Mouse (Mus musculus) midbrain, embryonic 14.5 days (tissue): Measurements from ENCODE around the gene Sox8. TPM values are rescaled to one million over a fixed set of nuclear protein-coding genes. Genes with fewer than 3 reads are reported as not detected.

Source experiments
- ATAC-seq: fragments of 200-750 bp; cut with Nextera tagmentation; 2 replicates; pipeline ENCODE4 v1.8.0; 2017; ENCODE audit warnings: moderate number of reproducible peaks, moderate library complexity; ENCODE audit not compliant: low FRiP score, low TSS enrichment
- DNase-seq: peaks from one replicate; pipeline ENCODE4 v3.0.0-alpha.2; 2015
- H3K27ac ChIP-seq: fragments of 300-500 bp; sonication (generic); replicated peaks from 2 replicates; pipeline ENCODE4 v1.5.1; 2014; ENCODE audit warnings: mild to moderate bottlenecking, low read depth, low read length, moderate library complexity
- H3K27me3 ChIP-seq: fragments of 300-500 bp; sonication (generic); 2 replicates; pipeline ENCODE4 v1.6.1; 2014; ENCODE audit warnings: low read length, control low read depth, mixed read lengths; ENCODE audit not compliant: control insufficient read depth, insufficient read depth
- H3K36me3 ChIP-seq: fragments of 300-500 bp; sonication (generic); 2 replicates; pipeline ENCODE4 v1.6.1; 2014; ENCODE audit warnings: low read length, control low read depth; ENCODE audit not compliant: control insufficient read depth, insufficient read depth
- H3K4me1 ChIP-seq: fragments of 300-500 bp; sonication (generic); 2 replicates; pipeline ENCODE4 v1.6.1; 2014; ENCODE audit warnings: mild to moderate bottlenecking, antibody characterized with exemption, low read length, control low read depth; ENCODE audit not compliant: control insufficient read depth, insufficient read depth
- H3K4me2 ChIP-seq: fragments of 300-500 bp; sonication (generic); 2 replicates; pipeline ENCODE4 v1.6.1; 2014; ENCODE audit warnings: mild to moderate bottlenecking, low read length, moderate library complexity
- H3K4me3 ChIP-seq: fragments of 300-500 bp; sonication (generic); replicated peaks from 2 replicates; pipeline ENCODE4 v1.5.1; 2014; ENCODE audit warnings: low read depth, low read length
- H3K9ac ChIP-seq: fragments of 300-500 bp; sonication (generic); replicated peaks from 2 replicates; pipeline ENCODE4 v1.6.1; 2014; ENCODE audit warnings: mild to moderate bottlenecking, low read length, moderate library complexity
- H3K9me3 ChIP-seq: fragments of 300-500 bp; sonication (generic); 2 replicates; pipeline ENCODE4 v1.6.1; 2016; ENCODE audit warnings: low read length, control low read depth, mixed read lengths; ENCODE audit not compliant: control insufficient read depth
- WGBS: fragments of 180-500 bp; shearing (Covaris S2); extraction: QIAGEN DNeasy Blood & Tissue Kit; methylation state at CpG from one replicate; pipeline ENCODE4 v1.1.7; 2014; 5-methylcytosine and 5-hydroxymethylcytosine counted together
- polyA plus RNA-seq: library from polyadenylated mRNA; unstranded; fragments of >200 nt; fragmentation: Nextera tagmentation; extraction: Ambion mirVana; gene quantifications from 2 replicates; pipeline ENCODE4 v1.2.1, GENCODE M21; 2014

The Sox8 gene
- polyA plus RNA-seq, 1 experiment from 2014 or later = 8.0 TPM

DNA sequence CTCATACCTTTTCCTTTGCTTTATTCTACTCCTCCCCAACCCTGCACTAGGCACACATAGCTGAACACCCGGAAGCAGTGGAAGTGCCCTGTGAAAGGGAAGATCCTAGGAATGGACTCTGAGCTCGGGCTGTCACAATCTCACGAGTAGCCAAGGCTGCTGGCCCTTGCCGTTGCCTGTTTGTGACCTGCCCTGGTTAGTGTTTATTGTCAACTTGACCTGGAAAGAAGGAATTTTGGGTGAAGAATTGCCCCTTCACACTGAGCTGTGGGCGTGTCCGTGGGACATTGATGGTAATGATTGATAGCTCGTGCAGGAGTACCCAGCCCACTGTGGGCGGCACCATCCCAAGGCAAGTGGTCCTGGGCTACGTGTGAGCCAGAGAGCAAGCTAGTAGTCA is 14.2 kb upstream of the Sox8 start:
- WGBS = 96% methylated on average over 9 of the region's 9 CpGs
- H3K27me3 ChIP-seq = no peaks in the 10 kb centered on the region
- H3K27ac ChIP-seq = no peak overlapping the region
- H3K4me2 ChIP-seq = no peak overlapping the region
- no peak for DNase-seq
- H3K4me3 ChIP-seq = no peak overlapping the region
- peaks cover 4% of the 10 kb centered on the region for H3K4me1 ChIP-seq
- no peaks in the 10 kb centered on the region for H3K9me3 ChIP-seq
- ATAC-seq = no peak
- H3K9ac ChIP-seq = no peak overlapping the region
- H3K36me3 ChIP-seq = peaks cover 22% of the 10 kb centered on the region

DNA sequence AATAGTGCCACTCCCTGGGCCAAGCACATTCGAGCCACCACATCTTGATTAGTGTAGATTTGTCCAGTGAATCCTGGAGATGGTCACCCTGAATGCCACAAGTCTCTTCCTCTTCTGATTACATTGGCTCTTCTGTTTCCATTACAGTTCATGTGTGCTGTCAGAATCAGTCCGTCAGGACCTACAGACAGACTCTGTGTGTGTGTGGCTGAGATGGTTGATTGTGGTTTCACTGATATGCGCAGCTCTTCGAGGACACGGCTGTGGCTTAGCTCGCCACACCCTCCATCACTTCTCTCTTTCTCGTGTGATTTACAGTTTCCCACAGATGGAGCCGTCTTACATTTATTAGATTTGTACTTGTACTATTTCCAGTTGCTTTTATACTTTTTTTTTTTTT is 13.4 kb upstream of the Sox8 start:
- Histone ChIP-seq H3K9ac (no peak overlapping the region), H3K27me3 (no peaks in the 10 kb centered on the region), H3K27ac (no peak overlapping the region), H3K9me3 (no peaks in the 10 kb centered on the region), H3K4me3 (no peak overlapping the region), H3K4me2 (no peak overlapping the region), H3K36me3 (peaks cover 21% of the 10 kb centered on the region), H3K4me1 (peaks cover 7% of the 10 kb centered on the region)
- WGBS = 87% methylated on average over 8 of the region's 8 CpGs
- DNase-seq (no peak), ATAC-seq (no peak)

DNA sequence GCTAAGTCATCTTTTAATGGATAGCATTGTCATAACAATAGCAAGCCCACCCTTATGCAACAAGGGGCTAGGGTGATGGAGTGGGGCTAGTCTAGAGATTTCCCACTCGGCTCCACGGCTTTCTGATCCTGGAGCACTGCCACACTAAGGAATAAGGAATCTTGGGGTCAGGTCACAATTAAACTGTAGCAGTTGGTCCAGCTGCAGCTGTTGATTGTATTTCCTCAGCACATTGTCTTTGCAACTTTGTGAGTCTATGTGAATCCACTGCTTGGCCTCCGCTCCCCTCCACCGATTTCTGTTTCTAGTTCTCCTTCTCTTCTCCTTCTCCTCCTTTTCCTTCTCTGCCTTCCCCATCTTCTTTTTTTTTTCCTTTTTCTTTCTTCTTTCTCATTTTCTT is 12.6 kb upstream of the Sox8 start:
- no peak for ATAC-seq
- no peaks in the 10 kb centered on the region for H3K9me3 ChIP-seq
- H3K9ac ChIP-seq = no peak overlapping the region
- DNase-seq = no peak
- no peak overlapping the region for H3K4me3 ChIP-seq
- no peak overlapping the region for H3K27ac ChIP-seq
- WGBS = 89% methylated on average over 4 of the region's 4 CpGs
- peaks cover 16% of the 10 kb centered on the region for H3K36me3 ChIP-seq
- H3K27me3 ChIP-seq = no peaks in the 10 kb centered on the region
- no peak overlapping the region for H3K4me2 ChIP-seq
- peaks cover 7% of the 10 kb centered on the region for H3K4me1 ChIP-seq

DNA sequence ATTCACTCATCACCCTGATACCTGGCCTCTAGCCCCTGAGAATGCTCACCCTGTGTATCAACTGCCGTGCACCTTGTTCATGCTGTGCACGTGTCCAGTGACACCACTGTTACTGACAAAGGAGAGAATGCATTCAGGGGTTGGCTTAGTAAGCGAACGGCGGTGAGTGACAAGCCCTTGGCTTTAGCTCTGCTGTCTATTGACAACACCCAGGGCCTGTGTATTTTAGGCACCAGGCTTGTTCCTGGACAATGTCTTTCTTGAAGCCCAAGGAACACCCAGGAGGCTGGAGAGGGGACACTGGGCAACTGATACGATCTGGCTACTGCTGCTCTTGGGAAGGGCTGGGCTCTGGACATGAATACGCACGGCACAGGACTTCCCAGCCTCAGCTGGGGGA is 11.6 kb upstream of the Sox8 start:
- Histone ChIP-seq H3K27me3 (no peaks in the 10 kb centered on the region), H3K36me3 (peaks cover 10% of the 10 kb centered on the region), H3K27ac (no peak overlapping the region), H3K9ac (no peak overlapping the region), H3K9me3 (no peaks in the 10 kb centered on the region), H3K4me3 (no peak overlapping the region), H3K4me2 (no peak overlapping the region), H3K4me1 (peaks cover 7% of the 10 kb centered on the region)
- WGBS = 78% methylated on average over 8 of the region's 8 CpGs
- no peak for DNase-seq
- no peak for ATAC-seq

DNA sequence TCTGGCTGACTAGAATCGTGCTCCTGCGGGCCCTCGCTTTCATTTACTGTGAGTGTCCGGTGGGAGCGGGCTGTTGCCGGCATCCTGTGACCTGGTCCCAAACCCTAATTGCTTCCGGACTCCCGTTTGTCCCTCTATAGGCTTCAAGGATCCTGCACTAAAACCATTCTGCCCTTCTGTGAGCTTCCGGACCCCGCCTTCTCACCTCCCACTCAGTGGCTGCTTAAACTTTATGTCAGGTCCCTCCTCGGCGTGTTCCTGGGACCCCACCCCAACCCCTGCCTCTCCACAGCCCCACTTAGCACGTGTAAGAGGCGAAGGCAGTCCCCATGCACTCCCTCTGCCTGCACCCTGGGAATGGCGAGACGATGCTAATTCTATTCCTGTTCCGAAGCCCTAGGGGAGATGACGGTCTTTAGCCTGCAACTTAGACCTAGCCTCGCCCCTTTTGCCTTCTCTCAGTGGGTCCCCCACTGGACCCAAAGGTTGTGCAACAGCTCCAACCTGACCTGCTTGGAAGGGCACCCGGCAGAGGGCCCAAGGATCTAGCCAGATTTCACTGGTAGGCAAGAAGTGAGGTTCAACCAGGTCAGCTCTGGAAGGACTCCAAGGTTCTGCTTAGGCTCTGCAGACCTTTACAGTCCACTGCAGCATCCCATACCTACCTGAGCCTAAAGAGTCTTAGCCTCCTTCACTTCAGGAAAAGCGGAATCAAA is 9.0 kb upstream of the Sox8 start:
- peak; percentile 44 for ATAC-seq

DNA sequence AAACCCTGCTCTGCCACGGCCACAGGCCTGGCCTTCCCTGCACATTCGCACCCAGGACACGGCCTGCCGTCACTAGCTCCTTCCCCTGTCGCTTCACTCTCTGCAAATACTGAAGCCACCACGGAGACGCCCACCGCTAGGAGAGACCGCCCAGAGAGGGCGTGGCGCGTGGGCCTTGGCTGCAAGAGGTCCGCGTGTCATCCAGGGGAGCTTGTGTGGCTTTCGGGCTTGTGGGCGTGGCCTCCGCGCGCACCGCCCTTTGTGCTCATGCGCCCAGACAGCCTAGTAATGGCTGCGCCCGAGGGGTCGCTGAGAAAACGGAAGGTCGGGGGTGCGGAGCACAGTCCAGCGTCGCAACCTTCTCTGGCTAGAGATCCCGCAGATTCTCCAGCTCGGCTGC is 8.4 kb upstream of the Sox8 start, which contains the start of gene Lmf1:
Gene Lmf1 (plus strand): TSS at position 166 of the 400 bp plus-strand sequence.
- ATAC-seq (peak; percentile 95), DNase-seq (peak; percentile 98)
- Histone ChIP-seq H3K4me1 (peaks cover 7% of the 10 kb centered on the region), H3K4me2 (peak within 1 kb of the TSS; percentile 88), H3K27me3 (no peaks in the 10 kb centered on the region), H3K4me3 (peak within 1 kb of the TSS; percentile 57), H3K9me3 (no peaks in the 10 kb centered on the region), H3K27ac (peak within 1 kb of the TSS; percentile 71), H3K9ac (peak within 1 kb of the TSS; percentile 78), H3K36me3 (no peaks in the 10 kb centered on the region)
- WGBS = under 1% methylated on average over 31 of the region's 31 CpGs

More for the DNA sequence above, 9.0 kb upstream of the Sox8 start:
- Histone ChIP-seq H3K27me3 (no peaks in the 10 kb centered on the region), H3K9me3 (no peaks in the 10 kb centered on the region), H3K4me1 (peaks cover 7% of the 10 kb centered on the region), H3K36me3 (no peaks in the 10 kb centered on the region), H3K27ac (peak overlapping the region; percentile 71), H3K4me3 (peak overlapping the region; percentile 57), H3K4me2 (peak overlapping the region; percentile 88), H3K9ac (peak overlapping the region; percentile 78)
- no peak for DNase-seq
- 7% methylated on average over 21 of the region's 21 CpGs for WGBS

DNA sequence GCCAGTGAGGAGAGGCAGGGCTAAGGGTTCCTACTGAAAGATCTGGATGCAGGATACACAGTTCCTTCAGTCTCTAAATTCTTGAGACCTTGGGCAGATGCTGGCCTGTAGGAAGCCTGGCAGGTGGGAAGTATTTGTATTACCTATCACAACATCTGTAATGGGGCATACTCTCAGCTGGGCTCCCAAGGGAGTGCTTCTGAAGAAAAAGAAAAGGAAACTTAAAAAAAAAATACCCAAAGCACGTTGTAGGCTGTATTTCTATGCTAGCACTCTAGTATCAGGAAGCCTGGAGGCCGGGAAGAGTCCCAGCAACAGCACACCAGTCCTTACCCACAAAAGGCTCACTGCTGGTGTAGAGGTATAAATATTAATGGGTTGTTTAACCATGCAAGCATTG is 7.2 kb upstream of the Sox8 start:
- Histone ChIP-seq H3K4me3 (no peak overlapping the region), H3K4me1 (peaks cover 7% of the 10 kb centered on the region), H3K4me2 (no peak overlapping the region), H3K9me3 (no peaks in the 10 kb centered on the region), H3K36me3 (no peaks in the 10 kb centered on the region), H3K27me3 (no peaks in the 10 kb centered on the region), H3K9ac (no peak overlapping the region), H3K27ac (no peak overlapping the region)
- DNase-seq (no peak), ATAC-seq (no peak)
- WGBS = 44% methylated on average over 2 of the region's 2 CpGs

DNA sequence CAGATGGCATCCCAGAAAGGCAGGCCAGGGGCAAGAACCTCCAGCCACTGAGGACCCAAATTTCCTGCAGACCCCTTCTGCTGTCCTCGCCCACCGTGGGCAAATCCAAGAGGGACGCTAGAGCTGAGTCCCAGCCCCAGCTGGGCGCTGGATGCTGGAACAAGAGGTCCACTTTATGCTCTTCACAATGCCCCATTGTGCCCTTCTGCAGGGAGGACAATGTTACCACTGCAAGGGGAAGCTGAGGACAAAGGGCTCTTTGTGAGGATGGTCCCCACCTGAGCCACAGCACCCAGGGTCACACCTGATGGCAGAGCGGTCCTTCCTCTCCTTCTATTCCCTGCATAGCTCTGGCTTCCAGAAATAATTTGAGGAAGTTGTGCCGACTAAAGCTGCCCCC is 6.8 kb upstream of the Sox8 start:
- Histone ChIP-seq H3K4me1 (peaks cover 7% of the 10 kb centered on the region), H3K27ac (no peak overlapping the region), H3K36me3 (no peaks in the 10 kb centered on the region), H3K4me2 (no peak overlapping the region), H3K9me3 (no peaks in the 10 kb centered on the region), H3K27me3 (no peaks in the 10 kb centered on the region; the same call in 1 of the 2 replicates), H3K9ac (no peak overlapping the region), H3K4me3 (no peak overlapping the region)
- ATAC-seq (no peak), DNase-seq (no peak)
- 53% methylated on average over 6 of the region's 6 CpGs for WGBS

DNA sequence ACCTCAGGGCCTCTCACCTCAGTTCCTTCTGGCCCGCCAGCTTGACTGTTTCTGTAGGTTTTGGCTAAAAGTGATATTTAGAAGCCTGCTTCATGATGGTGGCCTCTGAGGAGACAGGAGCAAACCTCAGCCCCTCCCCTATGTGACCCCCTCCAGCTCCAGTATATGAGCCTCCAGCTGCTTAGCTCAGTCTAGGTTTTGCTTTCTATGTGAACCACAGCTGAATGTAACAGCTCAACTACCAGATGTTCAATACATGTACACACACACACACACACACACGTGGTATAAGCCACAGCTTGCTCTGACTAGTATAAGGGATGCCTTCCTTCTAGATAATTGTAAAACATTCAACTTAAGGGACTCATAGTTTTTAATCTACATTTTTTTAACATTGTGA is 5.5 kb upstream of the Sox8 start:
- no peak for ATAC-seq
- H3K36me3 ChIP-seq = no peaks in the 10 kb centered on the region

More for the DNA sequence above, 5.5 kb upstream of the Sox8 start:
- WGBS = 66% methylated on average over 2 of the region's 2 CpGs
- H3K4me2 ChIP-seq = no peak overlapping the region
- H3K27me3 ChIP-seq = peaks cover 12% of the 10 kb centered on the region
- no peaks in the 10 kb centered on the region for H3K9me3 ChIP-seq
- no peak overlapping the region for H3K4me3 ChIP-seq
- no peak overlapping the region for H3K27ac ChIP-seq
- no peak for DNase-seq
- H3K9ac ChIP-seq = no peak overlapping the region
- peaks cover 10% of the 10 kb centered on the region for H3K4me1 ChIP-seq
